Mouse (Mus musculus) C2C12 (cell line): ENCODE data around the gene Tmpo.

Experiments used
- CEBPB ChIP-seq: IDR thresholded peaks from one replicate; pipeline ENCODE4 v1.6.1; 2011; ENCODE audit warnings: low read depth, mild to moderate bottlenecking, control low read depth, moderate library complexity
- CTCF ChIP-seq: IDR thresholded peaks from one replicate; pipeline ENCODE4 v1.5.1; 2011; ENCODE audit not compliant: control insufficient read depth, insufficient read depth, insufficient read length
- FOSL1 ChIP-seq: IDR thresholded peaks from one replicate; pipeline ENCODE4 v1.8.0; 2011; ENCODE audit warnings: mild to moderate bottlenecking, low read length; ENCODE audit not compliant: poor library complexity, insufficient read depth, severe bottlenecking
- MAX ChIP-seq: IDR thresholded peaks from one replicate; pipeline ENCODE4 v1.6.1; 2011; ENCODE audit warnings: mild to moderate bottlenecking, control low read depth
- MYOD1 ChIP-seq: IDR thresholded peaks from one replicate; pipeline ENCODE4 v1.6.1; 2011; ENCODE audit warnings: low read depth; ENCODE audit not compliant: control insufficient read depth, insufficient read length
- MYOG ChIP-seq: IDR thresholded peaks from one replicate; pipeline ENCODE4 v1.6.1; 2011; ENCODE audit not compliant: control insufficient read depth, insufficient read length; ENCODE audit errors: extremely low read depth
- USF1 ChIP-seq: IDR thresholded peaks from one replicate; pipeline ENCODE4 v1.6.1; 2011; ENCODE audit warnings: low read depth, mild to moderate bottlenecking, control low read depth, moderate library complexity

DNA sequence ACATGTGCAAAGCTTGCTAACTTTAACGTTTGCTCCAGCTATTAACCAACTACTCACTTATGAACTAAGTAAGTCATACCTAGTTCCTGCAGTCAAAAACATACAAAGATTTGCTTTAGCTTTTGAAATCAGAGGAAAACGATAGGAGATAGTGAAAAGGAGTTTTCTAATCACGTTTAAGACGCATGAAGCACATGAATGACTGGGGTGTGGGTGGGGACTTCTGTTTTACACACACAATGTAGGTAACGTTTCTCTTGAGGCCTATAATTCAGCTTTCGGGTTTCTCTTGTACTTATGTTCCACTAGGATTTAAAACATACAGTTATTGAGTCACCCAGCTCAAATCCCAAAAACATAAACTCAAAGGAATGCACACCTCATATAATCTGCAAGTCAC lies 58.5 kb downstream of the Tmpo start:
- no peak for TF ChIP-seq CTCF
- TF ChIP-seq USF1 = no peak
- TF ChIP-seq FOSL1 = no peak
- no peak for TF ChIP-seq MAX
- no peak for TF ChIP-seq MYOG
- TF ChIP-seq CEBPB = no peak
- no peak for TF ChIP-seq MYOD1
